Mouse (Mus musculus): ENCODE results near the gene Paqr4.
"Not testable (repeated sequence)": the region's sequence is repeated elsewhere in the genome, so short reads cannot be mapped to it uniquely, and the experiment has no call there.

Gene Paqr4

DNA sequence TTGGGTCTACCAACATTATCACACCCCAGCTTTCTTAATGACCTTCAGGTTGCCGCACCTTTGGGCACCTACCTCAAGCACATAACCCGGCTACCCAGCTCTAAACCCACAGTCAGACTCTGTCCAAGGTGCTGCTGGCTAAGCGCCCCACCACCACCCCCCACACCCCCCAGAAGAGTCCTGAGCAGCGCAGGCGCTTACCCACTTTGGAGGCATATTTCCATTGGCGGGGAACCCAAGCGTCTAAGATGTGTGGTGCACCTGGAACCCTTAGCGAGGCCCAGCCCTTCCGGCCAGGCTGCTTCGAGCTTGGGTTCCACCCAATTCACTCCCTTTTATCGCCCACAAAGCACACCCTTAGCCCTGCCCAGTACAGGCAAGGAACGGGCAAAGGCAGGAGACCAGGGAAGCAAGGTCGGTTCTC is at the start of gene Paqr4:
Gene Paqr4 (minus strand): TSS at position 270 of the 424 bp plus-strand sequence.
- DNase-seq (ENCODE audit: low spot score in 2 of 2) = peak in 1 of 2 experiments; percentile 28

DNA sequence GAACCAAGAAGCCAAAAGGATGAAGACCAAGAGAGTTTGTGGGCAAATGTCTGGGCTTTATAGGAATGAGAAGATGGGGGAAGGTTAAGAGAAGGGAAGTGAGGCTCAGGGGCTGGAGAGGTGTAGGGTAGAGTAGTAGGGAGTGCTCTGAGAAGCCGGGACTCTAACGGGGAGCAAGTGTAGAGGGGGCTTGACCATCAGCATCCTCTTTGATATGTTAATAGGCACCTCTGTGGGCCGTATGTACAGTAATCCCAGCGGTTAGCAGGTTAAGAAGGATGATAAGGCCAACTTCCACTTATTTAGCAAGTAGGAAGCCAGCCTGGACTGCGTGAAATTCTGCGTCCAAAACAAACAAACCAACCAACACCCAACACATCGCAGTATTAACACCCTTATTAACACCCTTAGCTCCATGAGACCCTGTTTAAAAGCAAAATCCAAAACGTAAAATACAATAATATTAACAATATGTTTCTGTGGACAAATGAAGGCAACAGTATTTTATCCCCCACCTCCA is 49.1 kb upstream of the Paqr4 start:
- no peak for DNase-seq (ENCODE audit: low spot score in 2 of 2)

DNA sequence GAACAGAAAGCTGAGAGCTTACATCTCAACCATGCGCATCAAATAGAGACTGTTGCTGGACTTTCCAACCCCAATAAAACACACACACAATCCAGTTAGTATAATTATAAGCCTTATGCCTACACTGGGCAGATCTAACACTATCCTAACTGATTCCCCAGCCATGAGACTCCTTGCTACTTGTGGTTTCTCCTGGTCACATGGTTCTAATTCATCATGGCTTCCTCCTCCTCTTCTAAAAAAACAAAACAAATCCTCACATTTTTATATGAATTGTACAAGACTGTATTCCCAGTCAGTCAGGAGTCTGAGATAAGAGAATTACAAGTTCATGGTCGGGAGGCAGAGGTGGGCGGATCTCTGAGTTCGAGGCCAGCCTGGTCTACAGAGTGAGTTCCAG is 48.3 kb upstream of the Paqr4 start:
- no peak for DNase-seq (ENCODE audit: low spot score in 2 of 2)

DNA sequence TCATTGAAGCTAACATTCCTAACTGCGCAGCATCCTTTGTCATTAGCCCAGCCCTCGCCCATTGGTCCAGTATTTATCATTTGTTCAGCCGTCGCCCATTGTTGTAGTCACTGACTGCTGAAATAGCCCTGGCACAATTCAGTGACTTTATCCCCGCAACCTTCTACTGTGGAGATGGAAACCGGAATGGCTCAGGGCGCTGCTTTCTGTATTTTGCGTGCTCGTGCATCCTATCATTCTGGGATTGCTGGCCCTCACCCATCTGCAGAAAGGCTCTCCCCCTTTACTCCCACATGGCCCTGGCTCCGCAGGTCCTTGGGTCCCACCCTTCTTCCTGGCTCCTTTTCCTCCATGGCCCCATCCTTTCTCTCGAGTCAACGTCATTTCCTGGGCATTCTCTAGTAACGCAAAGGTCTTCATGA is 45.9 kb upstream of the Paqr4 start:
- no peak for DNase-seq (ENCODE audit: low spot score in 2 of 2)

DNA sequence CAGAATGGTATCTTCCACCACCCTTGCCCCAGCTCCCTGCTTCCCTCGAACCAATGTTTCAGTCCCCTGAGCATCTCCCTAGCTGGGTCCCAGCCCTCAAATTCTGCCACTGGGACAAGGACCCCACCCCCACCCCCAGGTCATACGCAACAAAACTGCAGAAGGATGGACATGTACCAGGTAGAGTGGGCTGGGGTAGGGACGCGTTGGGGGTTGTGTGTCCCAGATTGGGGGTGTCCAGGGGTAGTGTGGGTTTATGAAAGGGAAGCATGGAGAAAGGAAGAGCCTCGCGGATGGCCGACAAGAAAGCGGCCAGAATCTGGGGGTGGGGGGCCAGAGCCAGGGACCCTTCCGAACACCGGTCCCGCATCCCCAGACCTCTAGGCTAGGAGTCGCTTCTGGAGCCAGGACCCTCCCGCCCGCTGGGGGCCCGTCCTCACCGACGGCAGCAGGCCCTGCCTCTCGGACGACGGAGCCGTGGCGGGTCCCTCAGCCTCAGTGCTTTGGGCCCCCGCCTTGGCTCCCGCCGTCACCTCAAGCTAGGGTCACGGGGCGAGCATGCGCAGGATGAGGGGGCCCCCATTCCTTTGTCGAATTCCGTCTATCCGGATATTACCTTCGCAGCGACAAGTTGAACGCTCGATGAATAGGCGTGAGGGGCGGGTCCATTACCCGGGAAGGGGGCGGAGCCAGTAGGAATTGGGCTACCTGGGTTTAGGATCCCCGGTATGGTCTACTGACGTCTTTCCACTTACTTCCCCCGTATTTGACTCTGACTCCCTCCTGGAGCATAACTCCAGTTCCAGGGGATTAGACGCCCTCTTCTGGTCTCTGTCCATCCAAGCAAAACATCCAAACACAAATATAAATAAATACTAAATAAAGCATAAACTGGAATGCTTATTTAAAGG is 45.1 kb upstream of the Paqr4 start, which contains the start of gene Flywch2:
Gene Flywch2 (minus strand): TSS at position 521 of the 911 bp plus-strand sequence.
- DNase-seq (ENCODE audit: low spot score in 2 of 2) = peak; percentile 27 to 50

DNA sequence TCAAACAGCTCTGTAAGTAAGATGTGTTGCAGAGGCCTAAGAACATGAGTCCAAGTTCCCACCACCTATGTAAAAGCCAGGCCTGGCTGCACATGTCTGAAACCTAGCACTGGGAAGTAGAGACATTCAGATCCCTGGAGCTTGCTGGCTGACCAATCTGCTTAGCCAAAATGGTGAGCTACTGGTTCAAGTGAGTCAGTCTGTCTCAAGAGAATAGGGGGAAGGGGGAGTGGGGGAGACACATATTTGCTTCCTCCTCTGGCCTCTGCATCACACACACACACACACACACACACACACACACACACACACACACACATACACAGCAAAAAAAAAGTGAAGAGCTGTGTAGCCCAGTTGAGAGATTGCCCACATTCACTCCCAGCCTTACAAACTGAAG is 42.7 kb upstream of the Paqr4 start:
- DNase-seq (ENCODE audit: low spot score in 2 of 2) = no peak

DNA sequence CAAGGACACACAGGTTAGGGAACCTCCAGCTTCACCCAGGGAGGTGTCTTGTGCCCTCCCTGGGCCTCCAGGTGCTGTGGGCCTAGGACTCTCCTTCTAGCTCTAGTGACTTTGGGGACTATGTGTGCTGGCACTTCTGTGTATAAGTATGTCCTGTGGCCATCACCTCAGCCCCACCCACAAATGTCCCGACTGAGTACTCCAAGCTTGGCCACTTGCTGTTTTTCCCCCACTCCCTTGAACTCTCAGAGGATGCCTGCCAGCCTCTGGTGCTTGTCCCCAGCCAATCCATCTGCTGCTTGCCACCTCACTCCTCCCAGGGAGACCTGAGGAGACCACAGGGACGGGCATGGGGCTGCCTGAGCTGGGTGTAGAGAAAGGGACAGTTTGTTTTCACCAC is 37.8 kb upstream of the Paqr4 start:
- no peak for DNase-seq (ENCODE audit: low spot score in 2 of 2)

DNA sequence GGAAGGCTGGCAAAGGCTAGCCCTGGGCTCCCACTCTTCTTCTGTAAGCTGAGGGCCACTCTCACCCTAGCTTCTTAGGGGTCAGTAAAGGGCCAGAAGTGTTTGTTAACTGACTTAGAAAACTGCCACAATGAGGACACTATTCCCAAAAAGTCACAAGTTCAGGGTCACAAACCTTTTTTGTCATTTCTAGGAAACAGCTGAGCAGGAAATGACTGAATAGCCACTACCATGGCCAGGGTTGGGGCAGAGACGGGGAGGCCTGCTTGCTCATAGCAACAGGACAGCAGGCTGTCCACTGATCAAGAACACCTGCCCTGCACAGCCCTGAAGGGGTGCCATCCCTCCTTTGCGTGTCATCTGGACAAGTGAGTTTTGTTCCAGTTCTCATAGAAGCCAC is 36.5 kb upstream of the Paqr4 start:
- no peak for DNase-seq (ENCODE audit: low spot score in 2 of 2)

DNA sequence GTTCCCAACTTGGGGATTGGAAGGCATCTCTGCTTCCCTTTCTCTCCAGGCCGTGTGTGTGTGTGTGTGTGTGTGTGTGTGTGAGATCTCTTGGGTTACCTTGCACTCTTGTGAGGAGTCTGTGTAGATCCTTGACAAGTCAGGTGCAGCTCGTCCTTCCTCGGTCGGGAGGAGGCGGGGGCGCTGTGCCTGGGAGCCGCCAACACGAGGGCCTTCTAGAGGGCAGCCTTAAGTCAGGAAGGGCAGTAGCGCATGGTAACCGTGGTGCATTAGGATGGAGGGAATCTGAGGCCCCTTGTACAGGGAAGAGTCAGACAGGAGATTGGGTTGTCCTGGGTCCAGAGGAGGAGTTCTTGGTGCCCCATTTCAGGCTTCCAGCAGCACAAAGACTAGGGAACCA is 35.5 kb upstream of the Paqr4 start:
- no peak for DNase-seq (ENCODE audit: low spot score in 2 of 2)

DNA sequence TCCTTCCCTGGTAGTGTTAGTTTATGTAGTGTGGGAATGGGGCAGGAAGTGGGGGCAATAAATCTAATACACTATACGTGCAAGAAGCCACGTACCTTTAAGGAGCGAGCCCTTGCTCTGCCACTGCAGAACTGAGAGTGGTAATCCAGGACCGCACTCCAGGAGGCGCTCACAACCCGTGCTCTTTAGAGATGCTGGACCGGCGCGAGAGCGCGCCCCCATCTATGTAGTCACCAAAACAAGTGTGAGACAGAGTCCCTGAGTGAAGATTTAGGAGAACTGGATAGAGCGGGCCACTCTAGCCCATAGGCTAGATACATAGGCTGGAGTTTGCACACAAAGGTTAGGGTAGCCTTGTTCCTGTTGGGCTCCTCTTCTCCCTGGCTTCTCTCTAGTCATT is 33.4 kb upstream of the Paqr4 start:
- peak; percentile 71 to 78 for DNase-seq (ENCODE audit: low spot score in 2 of 2)

DNA sequence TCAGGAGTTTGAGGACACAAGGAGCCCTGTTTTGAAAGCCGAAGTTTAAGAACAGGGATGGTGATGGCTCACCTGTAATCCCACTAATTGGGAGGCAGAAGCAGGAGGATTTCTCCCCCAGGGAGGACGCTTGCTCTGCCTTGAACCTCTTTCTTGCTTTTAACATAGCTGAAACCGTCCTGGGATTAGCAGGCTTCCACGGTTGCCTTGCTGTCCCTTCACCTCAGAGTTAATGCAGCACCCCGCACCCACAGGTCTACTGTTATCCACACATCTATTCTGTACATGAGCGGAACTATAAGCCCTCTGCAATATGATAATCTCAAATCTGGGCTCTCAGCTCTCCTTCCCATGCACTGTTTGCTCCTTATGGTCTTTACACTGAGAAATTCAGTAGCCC is 33.0 kb upstream of the Paqr4 start:
- no peak for DNase-seq (ENCODE audit: low spot score in 2 of 2)

DNA sequence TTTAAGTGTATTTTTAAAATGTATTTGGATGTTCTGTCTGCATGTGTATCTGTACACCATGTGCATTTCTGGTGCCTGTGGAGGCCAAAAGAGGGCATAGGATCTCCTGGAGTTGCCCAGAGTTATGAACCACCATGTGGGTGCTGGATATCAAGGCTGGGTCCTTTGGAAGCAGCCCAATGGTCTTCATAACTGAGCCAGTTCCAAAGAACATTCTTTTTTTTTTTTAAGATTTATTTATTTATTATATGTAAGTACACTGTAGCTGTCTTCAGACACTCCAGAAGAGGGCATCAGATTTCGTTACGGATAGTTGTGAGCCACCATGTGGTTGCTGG is 31.5 kb upstream of the Paqr4 start:
- not testable (repeated sequence) for DNase-seq (ENCODE audit: low spot score in 2 of 2)

DNA sequence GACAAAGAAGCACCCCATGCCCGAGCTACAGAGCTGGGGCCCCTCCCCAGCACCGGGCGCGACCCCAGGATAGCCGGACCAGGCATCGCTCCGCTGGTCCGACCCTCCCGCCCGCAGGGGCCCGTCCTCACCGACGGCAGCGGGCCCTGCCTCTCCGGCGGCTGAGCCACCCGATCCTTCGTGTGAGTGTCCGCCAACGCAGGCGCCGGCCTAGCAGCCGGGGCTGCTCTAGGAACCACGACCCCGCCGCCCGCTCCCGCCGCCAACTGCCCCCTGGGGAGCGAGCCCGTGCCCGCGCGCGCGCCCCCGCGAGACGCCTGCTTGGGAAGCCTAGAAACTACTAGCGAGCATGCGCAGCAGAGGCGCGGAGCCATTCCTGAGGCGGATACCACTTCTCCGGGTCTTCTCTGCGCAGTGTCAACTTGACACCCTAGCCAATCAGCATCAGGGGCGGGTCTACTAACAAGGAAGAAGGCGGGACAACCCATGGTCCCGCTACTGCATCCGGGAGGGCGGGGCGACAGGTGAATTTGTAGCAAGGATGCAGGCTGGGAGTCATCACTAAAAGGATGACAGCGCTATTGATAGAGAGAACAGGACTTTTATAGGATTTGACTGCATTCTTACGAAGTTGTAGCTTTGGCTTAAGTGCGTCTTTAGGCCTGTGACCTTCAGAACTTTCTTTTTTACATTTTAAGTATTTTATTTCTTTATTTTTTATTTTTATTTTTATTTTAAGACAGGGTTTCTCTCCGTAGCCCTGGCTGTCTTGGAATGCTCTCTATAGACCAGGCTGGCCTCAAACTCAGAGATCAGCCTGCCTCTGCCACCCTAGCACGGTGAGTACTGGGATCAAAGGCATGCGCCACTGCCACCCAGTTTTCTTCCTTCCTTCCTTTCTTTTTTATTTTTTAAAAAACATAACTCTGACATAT is 30.9 kb upstream of the Paqr4 start, which contains the start of gene Flywch1:
Gene Flywch1 (minus strand): TSS at position 319 of the 935 bp plus-strand sequence.
- peak; percentile 92 to 93 for DNase-seq (ENCODE audit: low spot score in 2 of 2)

DNA sequence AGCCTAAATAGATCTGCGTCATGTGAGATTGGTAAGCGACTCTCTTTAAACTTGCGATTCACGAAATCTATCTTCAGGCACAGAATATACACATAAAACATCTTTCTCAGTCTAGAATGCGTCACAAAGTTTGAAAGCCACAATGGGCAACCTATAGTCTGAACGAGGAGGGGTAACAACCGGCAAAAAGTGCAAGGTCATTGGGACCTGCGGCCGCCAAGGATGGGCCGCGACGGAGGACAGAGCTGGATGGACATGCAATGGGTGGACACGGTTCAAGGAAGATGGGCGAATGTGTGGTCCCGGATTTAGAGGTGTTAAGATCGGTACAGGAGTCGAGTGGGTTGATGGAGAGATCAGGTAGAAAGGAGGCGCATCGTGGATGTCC is 30.2 kb upstream of the Paqr4 start:
- DNase-seq (ENCODE audit: low spot score in 2 of 2) = no peak

DNA sequence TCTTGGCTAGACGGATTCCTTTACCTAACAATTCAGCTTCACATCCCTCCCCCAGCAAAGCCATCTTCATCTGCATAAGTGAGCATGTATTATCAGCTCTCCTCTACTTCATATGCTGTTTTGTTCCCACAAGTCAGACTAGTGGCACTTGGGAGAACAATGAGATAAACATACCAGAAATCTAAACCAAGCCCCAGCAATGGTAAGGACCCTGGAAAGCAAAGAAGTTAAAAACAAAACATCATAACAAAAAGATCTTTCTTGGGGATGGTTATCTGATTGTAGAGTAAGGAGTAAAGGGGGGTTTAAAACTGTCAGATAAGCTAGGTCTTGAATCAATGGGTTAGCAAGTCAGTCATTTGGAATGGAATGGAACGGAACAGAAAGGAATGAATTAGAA is 29.8 kb upstream of the Paqr4 start:
- no peak for DNase-seq (ENCODE audit: low spot score in 2 of 2)

DNA sequence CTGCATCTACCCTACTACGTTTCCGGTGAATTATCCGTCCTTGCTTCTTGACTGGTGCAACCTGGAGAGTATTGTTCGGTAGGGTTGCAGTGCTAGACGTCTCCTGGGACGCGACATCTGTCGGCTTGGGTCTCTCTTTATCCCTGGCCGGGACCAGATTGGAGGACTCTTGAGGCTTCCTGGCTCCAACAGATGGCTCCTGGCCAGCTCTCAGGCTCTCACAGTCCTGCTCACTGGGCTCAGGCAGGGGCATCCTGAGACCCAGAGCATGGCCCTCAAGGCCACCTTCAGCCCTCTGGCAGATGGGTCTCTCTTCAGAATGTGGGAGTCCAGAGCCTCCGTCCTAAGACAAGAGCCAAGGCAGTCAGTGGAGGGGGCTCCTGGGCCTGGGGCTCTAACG is 22.3 kb upstream of the Paqr4 start:
- no peak for DNase-seq (ENCODE audit: low spot score in 2 of 2)

DNA sequence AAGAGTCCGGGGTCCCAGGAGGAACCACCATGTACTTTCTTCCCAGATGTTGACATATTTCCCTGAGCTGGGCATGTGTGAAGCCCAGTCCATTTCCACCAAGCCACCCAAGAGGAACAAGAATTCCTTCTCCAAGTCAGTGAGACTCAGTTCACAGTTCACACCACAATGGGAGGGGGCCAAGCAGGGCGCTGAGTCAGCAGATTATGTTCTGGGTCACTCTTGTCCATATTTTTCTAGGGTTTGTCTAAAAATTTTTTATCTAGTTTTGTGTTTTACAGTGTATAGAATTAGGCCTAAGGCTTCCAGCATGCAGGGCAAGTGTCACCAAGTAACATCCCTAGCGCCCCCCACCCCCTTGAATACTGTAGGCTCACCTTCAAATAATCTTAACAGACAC is 20.5 kb upstream of the Paqr4 start:
- no peak for DNase-seq (ENCODE audit: low spot score in 2 of 2)

DNA sequence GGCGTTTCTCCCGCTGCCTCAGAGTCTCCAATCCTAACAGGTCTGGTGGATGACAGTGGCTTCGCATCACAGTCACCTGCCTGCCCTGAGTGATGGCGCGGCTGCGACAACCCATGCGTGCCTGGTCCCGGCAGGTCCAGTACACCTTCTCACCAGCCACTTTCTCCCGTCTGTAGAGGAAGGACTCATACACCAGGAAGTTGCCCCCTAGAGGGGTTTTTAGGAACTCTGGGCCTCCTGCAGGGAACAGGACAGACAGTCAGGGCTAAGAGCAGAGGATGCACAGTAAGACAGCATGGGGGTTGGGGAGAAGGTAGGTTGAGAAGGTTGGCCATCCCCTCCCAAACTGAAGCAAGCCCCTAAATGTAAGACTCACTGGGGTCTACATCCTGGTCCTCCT is 19.6 kb upstream of the Paqr4 start:
- no peak for DNase-seq (ENCODE audit: low spot score in 2 of 2)

DNA sequence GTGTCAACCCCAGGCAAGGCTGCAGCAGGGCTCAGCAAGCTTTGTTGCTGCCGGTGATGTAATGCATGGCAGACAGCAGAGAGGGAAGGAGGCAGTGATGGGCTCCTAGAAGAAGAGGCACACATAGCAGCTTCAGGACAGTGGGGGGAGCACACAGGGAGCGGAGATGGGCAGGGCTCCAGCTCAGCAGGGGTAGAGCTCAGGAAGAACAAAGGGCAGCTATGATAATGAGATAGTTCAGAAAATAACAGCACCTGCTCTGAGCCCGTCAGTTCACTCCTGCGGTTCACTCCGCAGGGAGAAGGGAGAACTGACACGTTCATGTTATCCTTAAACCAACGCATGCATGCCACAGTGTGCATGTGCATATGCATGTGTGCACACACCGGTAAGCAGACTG is 18.1 kb upstream of the Paqr4 start:
- no peak for DNase-seq (ENCODE audit: low spot score in 2 of 2)

DNA sequence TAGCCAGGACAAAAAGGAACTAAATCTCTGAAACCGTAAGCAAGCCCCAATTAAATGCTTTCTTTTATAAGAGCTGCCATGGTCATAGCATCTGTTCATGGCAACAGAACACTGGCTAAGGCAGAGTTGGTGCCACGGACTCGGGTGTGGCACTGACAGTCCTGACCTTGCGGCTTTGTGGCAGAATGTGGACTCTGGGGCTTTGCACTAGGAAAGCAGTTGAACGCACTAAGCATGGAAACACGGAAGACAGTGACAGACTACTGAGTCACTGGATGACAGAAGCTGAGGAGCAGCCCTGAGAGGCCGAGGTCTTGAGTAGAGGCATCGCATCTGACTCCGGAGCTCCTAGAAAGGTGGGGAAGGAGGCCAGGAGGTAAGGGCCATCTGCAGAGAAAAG is 16.9 kb upstream of the Paqr4 start:
- no peak for DNase-seq (ENCODE audit: low spot score in 2 of 2)

DNA sequence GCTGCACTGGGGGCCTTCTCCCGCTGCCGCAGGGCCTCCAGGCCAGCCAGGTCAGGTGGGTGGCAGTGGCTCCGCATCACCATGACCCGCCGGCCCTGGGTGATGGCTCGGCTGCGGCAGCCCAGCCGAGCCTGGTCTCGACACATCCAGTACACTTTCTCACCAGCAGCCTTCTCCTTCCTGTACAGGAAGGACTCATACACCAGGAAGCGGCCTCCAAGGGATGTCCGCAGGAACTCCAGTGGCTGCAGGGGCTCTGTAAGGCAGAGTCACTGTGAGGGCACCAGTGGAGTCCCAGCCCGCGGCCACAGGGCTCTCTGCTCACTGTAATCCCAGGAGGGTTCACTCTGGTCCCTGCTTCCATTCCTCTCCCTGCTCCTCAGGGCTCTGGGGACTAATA is 15.0 kb upstream of the Paqr4 start:
- DNase-seq (ENCODE audit: low spot score in 2 of 2) = no peak

Data from spleen, postnatal 14 days (tissue).